Mouse (Mus musculus): ENCODE measurements around the gene Ctrb1.

DNA sequence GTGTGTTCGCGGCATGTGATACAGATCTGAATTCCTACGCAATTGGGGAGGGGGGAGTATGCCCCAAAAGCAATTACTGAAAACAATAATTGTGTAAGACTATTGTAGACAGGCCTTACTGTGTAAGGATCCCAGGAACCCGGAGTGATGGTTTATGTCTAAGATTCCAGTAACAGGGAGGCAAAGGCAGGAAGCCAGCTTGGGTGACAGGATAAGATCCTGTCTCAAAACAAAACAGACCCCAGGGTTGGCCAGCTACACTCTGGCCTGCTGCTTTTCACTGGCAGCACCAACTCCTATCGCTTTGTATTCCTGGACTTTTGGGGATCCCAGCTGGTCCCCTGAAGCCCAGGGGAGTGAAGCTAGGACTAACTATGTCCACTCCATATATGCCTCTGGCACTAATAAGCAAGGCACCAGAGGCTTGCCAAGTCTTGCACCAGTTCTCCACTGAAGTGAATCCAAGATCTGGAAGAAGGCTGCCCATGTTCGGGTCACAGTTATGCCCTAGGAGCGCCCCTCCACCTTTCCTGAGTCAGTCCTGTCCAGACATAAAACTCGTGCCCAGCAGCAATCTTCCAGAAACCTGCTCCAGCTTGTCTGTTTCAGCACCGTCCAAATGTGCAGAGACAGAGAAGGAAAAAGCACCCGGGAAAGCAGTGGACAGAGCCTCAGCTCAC is 41.7 kb upstream of the Ctrb1 start:
- TF ChIP-seq POLR2A (IDR thresholded peaks at IDR 0.05; ENCODE audit: low read depth, low read length) (no peak), CTCF (conservative IDR thresholded peaks at IDR 0.05; ENCODE audit: insufficient read depth, insufficient read length, low read depth, low read length) (no peak)

All from kidney, adult 2 months (tissue).